Mouse (Mus musculus) bone marrow, adult 2 months (tissue): ENCODE results near the gene Cul3. TPM values are rescaled to one million over a fixed set of nuclear protein-coding genes. Genes with fewer than 3 reads are reported as not detected.
"Not testable (repeated sequence)": the region's sequence is repeated elsewhere in the genome, so short reads cannot be mapped to it uniquely, and the experiment has no call there.

Experiments
- H3K27ac ChIP-seq: fragments of 200-500 bp; 2 replicates; pipeline ENCODE4 v1.5.1; 2012; ENCODE audit warnings: low read depth, mild to moderate bottlenecking, control low read depth, inconsistent platforms, low read length; ENCODE audit not compliant: control insufficient read depth, poor library complexity, insufficient read depth
- H3K4me1 ChIP-seq: fragments of 200-500 bp; 2 replicates; pipeline ENCODE4 v1.6.1; 2011; ENCODE audit warnings: low read length; ENCODE audit not compliant: control insufficient read depth, insufficient read depth
- H3K4me3 ChIP-seq: fragments of 200-500 bp; replicated peaks from 2 replicates; pipeline ENCODE3; 2011; ENCODE audit warnings: mild to moderate bottlenecking, low read depth, low read length, control low read depth; ENCODE audit not compliant: control insufficient read depth
- CTCF ChIP-seq: fragments of 200-500 bp; IDR thresholded peaks from 2 replicates; pipeline ENCODE4 v1.5.1; 2011; ENCODE audit warnings: low read length, control low read depth; ENCODE audit not compliant: control insufficient read depth, insufficient read depth
- POLR2A ChIP-seq: fragments of 200-500 bp; IDR thresholded peaks from 2 replicates; pipeline ENCODE4 v1.6.1; 2011; ENCODE audit warnings: low read depth, mild to moderate bottlenecking, control low read depth, low read length, borderline replicate concordance; ENCODE audit not compliant: control insufficient read depth
- WGBS: fragments of 180-500 bp; shearing (Covaris S2); methylation state at CpG from one replicate; pipeline ENCODE4 v1.1.7; 2018; 5-methylcytosine and 5-hydroxymethylcytosine counted together
- polyA plus RNA-seq: library from polyadenylated mRNA; stranded (reverse); fragments of >200 nt; gene quantifications from 2 replicates; pipeline ENCODE4 v1.2.4, GENCODE M21; 2011; ENCODE audit warnings: low replicate concordance; ENCODE audit not compliant: missing spikeins, insufficient read depth, insufficient read length

Cul3 gene
- polyA plus RNA-seq, 1 experiment: 48.5 TPM

GRCm38 (mm10) chr1:80363486-80363885 is 23.2 kb upstream of the Cul3 start:
- no peak overlapping the region for H3K4me3 ChIP-seq
- WGBS: 88% methylated on average over 8 of the region's 8 CpGs
- TF ChIP-seq CTCF: no peak
- no peak for TF ChIP-seq POLR2A

GRCm38 (mm10) chr1:80362946-80363345 is 22.7 kb upstream of the Cul3 start:
- 69% methylated on average over 2 of the region's 2 CpGs for WGBS
- H3K4me3 ChIP-seq: no peak overlapping the region
- H3K4me1 ChIP-seq: no peaks in the 10 kb centered on the region
- no peak for TF ChIP-seq POLR2A
- no peak for TF ChIP-seq CTCF
- H3K27ac ChIP-seq: no peak overlapping the region

More at GRCm38 (mm10) chr1:80363486-80363885, 23.2 kb upstream of the Cul3 start:
- no peaks in the 10 kb centered on the region for H3K4me1 ChIP-seq
- H3K27ac ChIP-seq: no peak overlapping the region

- no peaks in the 10 kb centered on the region for H3K4me1 ChIP-seq
- H3K27ac ChIP-seq: no peak overlapping the region
- H3K4me3 ChIP-seq: no peak overlapping the region
- TF ChIP-seq CTCF (no peak), POLR2A (no peak)
- 11% methylated on average over 2 of the region's 2 CpGs for WGBS
These were observed 22.1 kb upstream of the Cul3 start for GRCm38 (mm10) chr1:80362400-80362799.

- WGBS: 58% methylated on average over 2 of the region's 2 CpGs
- not testable (repeated sequence) for H3K4me1 ChIP-seq, H3K4me3 ChIP-seq, H3K27ac ChIP-seq
These were observed 21.5 kb upstream of the Cul3 start for GRCm38 (mm10) chr1:80361771-80362170.

GRCm38 (mm10) chr1:80360038-80360608 is 19.8 kb upstream of the Cul3 start:
- 66% methylated on average over 4 of the region's 4 CpGs for WGBS
- TF ChIP-seq CTCF: no peak
- TF ChIP-seq POLR2A: no peak
- H3K27ac ChIP-seq: no peak overlapping the region
- no peaks in the 10 kb centered on the region for H3K4me1 ChIP-seq
- no peak overlapping the region for H3K4me3 ChIP-seq

- Histone ChIP-seq H3K4me3 (peak overlapping the region; percentile 98), H3K4me1 (peaks cover 1% of the 10 kb centered on the region; the same call in 1 of the 2 replicates), H3K27ac (peak overlapping the region; percentile 99)
- under 1% methylated on average over 59 of the region's 59 CpGs for WGBS
- TF ChIP-seq POLR2A (no peak), CTCF (no peak)
These were observed 232 bp downstream of the Cul3 start for GRCm38 (mm10) chr1:80340061-80340435.

GRCm38 (mm10) chr1:80339425-80340021 is 757 bp downstream of the Cul3 start:
- peaks cover 1% of the 10 kb centered on the region; the same call in 1 of the 2 replicates for H3K4me1 ChIP-seq
- TF ChIP-seq POLR2A (no peak), CTCF (no peak)
- peak overlapping the region; percentile 98 for H3K4me3 ChIP-seq
- H3K27ac ChIP-seq: peak overlapping the region; percentile 99
- WGBS: under 1% methylated on average over 33 of the region's 33 CpGs

- Histone ChIP-seq H3K27ac (no peak overlapping the region), H3K4me1 (peaks cover 3% of the 10 kb centered on the region; the same call in 1 of the 2 replicates), H3K4me3 (peak overlapping the region; percentile 15)
- TF ChIP-seq POLR2A (no peak), CTCF (no peak)
- 9% methylated on average over 1 of the region's 1 CpGs for WGBS
These were observed 1.9 kb downstream of the Cul3 start for GRCm38 (mm10) chr1:80338398-80338797.

GRCm38 (mm10) chr1:80335726-80336368 is 4.4 kb downstream of the Cul3 start:
- peaks cover 3% of the 10 kb centered on the region; the same call in 1 of the 2 replicates for H3K4me1 ChIP-seq
- H3K4me3 ChIP-seq: no peak overlapping the region
- H3K27ac ChIP-seq: no peak overlapping the region
- 57% methylated on average over 1 of the region's 1 CpGs for WGBS
- TF ChIP-seq POLR2A: no peak
